Mouse (Mus musculus) spleen, adult 10 weeks (tissue): ENCODE measurements around the gene Olfr847. TPM values are rescaled to one million over a fixed set of nuclear protein-coding genes. Genes with fewer than 3 reads are reported as not detected.

Experiments
- polyA plus RNA-seq: library from polyadenylated mRNA; stranded (reverse); fragments of 350-450 nt; fragmentation: Illumina TruSeq; extraction: RNeasy Lipid Tissue Mini Kit (QIAGEN cat#74804); gene quantifications from one replicate; pipeline ENCODE4 v1.2.3, GENCODE M21; 2015; ENCODE audit warnings: low replicate concordance; ENCODE audit not compliant: insufficient read depth

The Olfr847 gene
- not detected for polyA plus RNA-seq

DNA sequence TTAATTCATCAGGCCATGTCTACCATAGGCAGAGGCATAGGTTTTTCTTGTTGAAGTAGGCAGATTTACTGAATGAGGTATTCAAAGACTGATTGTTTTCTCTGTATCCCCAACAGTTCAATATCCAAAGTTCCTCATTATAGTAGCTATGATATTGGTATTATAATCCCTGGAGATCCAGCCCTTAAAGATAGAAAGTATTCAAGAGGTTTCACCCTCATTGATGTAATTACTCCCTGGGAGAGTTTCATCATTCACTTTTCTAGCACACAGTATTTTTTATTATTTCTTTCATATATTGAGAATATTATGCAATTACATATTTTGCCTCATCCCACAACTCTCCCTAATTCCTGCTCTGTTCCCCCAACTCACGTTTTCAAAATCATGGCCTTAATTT lies at the start of gene Olfr847:
TSS of gene Olfr847 (minus strand) at position 101 of the 400 bp plus-strand sequence.

DNA sequence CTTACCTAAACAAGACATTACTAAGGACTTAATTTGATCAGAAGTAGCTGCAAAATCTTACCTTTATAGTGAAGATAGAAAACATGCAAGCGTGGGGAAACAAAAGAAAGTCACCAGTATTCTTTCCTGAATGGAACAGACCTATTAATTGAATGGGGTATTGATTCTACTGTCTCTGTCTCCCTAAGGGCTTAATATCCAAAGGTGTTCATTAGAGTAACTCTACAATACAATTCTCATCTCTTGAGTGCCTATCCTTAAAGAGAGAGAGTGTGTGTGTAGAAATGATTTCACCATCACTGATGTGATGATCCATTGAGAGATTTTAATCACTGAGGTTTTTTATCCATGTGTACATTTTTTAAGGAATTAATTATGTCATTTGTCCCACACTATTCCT lies 14.6 kb downstream of the Olfr847 start, which contains the start of gene Olfr846:
TSS of gene Olfr846 (minus strand) at position 101 of the 400 bp plus-strand sequence.

GRCm38 (mm10) chr9:19336157-19336556 lies 42.3 kb downstream of the Olfr847 start, which contains the start of gene Olfr845:
TSS of gene Olfr845 (plus strand) at chr9:19336457.

Other genes starting within 250 kb of the Olfr847 start
- not detected for gene Olfr837, start 242.4 kb downstream of the Olfr847 start, polyA plus RNA-seq
- gene Olfr839-ps1, start 201.4 kb downstream of the Olfr847 start, polyA plus RNA-seq: not detected
- not detected for gene Olfr843, start 126.7 kb downstream of the Olfr847 start, polyA plus RNA-seq
- not detected for gene Olfr844, start 62.3 kb downstream of the Olfr847 start, polyA plus RNA-seq
- not detected for gene Olfr845, start 42.2 kb downstream of the Olfr847 start, polyA plus RNA-seq
- not detected for gene Olfr846, start 14.7 kb downstream of the Olfr847 start, polyA plus RNA-seq
- gene Olfr849, start 61.6 kb upstream of the Olfr847 start, polyA plus RNA-seq: not detected
- not detected for gene Olfr850, start 99.6 kb upstream of the Olfr847 start, polyA plus RNA-seq
- not detected for gene Olfr851, start 114.6 kb upstream of the Olfr847 start, polyA plus RNA-seq
- not detected for gene Olfr853, start 162.4 kb upstream of the Olfr847 start, polyA plus RNA-seq
- not detected for gene Olfr854, start 188.7 kb upstream of the Olfr847 start, polyA plus RNA-seq
- not detected for gene Olfr855, start 203.9 kb upstream of the Olfr847 start, polyA plus RNA-seq
- 51.6 TPM for gene Zfp317, start 243.4 kb upstream of the Olfr847 start, polyA plus RNA-seq